Mouse (Mus musculus): ENCODE measurements around the gene Sphkap. TPM values are rescaled to one million over a fixed set of nuclear protein-coding genes. Genes with fewer than 3 reads are reported as not detected.
A peak's percentile ranks its signal among the peaks of the same experiment; 100 is the strongest.

Gene Sphkap
- 0.29 and 0.41 TPM in 2 replicates for polyA plus RNA-seq (2016; fragmentation: Nextera tagmentation; extraction: Ambion mirVana)

DNA sequence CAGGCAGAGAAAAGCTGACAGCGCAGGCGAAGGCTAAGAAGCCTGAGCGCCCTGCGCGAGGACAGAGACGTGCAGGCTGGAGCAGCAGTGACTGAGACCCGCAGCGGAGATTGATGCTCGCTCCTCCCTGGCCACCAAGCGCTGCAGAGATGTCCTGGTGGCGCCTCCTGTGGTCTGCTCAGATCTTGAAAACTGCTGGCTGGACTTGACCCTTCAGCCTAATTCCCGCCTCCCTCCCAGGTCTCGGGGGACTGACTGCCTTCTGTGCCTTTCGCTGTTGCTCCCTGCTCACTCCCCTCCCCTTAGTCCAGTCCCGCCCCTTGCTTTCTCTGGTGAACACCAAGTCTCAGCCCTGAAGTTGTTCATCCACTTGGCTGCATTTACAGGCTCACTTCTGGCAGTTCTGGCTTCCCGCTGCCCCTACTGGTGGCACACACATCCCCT, at the start of gene Sphkap:
Gene Sphkap (minus strand): TSS at position 180 of the 444 bp plus-strand sequence.
- peak; percentile 61 for DNase-seq (ENCODE audit: low spot score)
- Histone ChIP-seq H3K4me1 (peaks cover 10% of the 10 kb centered on the region), H3K9me3 (replicated peaks) (no peaks in the 10 kb centered on the region), H3K36me3 (no peaks in the 10 kb centered on the region), H3K27me3 (ENCODE audit: low read depth, poor library complexity, severe bottlenecking) (peaks cover 32% of the 10 kb centered on the region), H3K4me3 (peak within 1 kb of the TSS; percentile 55), H3K27ac (no peak within 1 kb of the TSS)
- WGBS, result 1% methylated on average over 16 of the region's 16 CpGs

- DNase-seq (ENCODE audit: low spot score), result no peak
- H3K4me3 ChIP-seq, result no peak overlapping the region
- H3K9me3 ChIP-seq (replicated peaks), result no peaks in the 10 kb centered on the region
- no peak overlapping the region for H3K27ac ChIP-seq
- 57% methylated on average over 5 of the region's 5 CpGs for WGBS
- no peaks in the 10 kb centered on the region for H3K27me3 ChIP-seq (ENCODE audit: low read depth, poor library complexity, severe bottlenecking)
- no peaks in the 10 kb centered on the region for H3K36me3 ChIP-seq
- no peaks in the 10 kb centered on the region for H3K4me1 ChIP-seq
These were observed 43.3 kb upstream of the Sphkap start for GRCm38 (mm10) chr1:83451291-83451690.

DNA sequence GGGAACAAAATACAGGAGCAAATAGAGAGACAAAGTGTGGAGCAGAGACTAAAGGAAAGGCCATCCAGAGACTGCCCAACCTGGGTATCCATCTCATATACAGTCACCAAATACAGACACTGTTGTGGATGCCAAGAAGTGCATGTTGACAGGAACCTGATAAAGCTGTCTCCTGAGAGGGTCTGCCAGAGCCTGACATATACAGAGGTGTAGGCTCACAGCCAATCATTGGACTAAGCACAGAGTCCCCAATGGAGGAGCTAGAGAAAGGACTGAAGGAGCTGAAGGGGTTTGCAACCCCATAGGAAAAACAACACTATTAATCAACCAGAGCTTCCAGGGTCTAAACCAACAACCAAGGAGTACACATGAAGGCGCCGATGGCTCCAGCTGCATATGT, 32.4 kb upstream of the Sphkap start:
- Histone ChIP-seq H3K4me3 (no peak overlapping the region), H3K4me1 (no peaks in the 10 kb centered on the region), H3K9me3 (replicated peaks) (no peaks in the 10 kb centered on the region), H3K36me3 (no peaks in the 10 kb centered on the region), H3K27me3 (ENCODE audit: low read depth, poor library complexity, severe bottlenecking) (no peaks in the 10 kb centered on the region), H3K27ac (no peak overlapping the region)
- DNase-seq (ENCODE audit: low spot score), result no peak
- WGBS, result 98% methylated on average over 2 of the region's 2 CpGs

DNA sequence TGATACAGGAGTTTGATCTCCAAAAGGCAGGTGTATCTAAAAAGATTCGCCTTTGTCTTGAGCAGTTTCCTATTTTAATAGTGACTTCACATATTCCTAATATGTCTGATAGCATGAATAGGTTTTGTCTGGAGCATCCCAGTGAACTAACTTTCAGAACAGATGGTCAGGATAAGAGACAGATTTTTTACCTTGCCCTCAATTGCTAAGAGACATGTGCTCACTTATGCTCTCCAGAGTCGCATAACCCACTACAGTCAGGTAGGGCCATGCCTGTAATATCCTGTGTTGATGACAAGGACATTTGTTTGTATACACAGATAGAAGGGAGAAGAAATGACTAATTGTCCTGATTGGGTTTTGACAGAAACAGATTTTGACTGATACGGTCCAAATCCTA, 25.9 kb upstream of the Sphkap start:
- Histone ChIP-seq H3K4me1 (no peaks in the 10 kb centered on the region), H3K4me3 (no peak overlapping the region), H3K9me3 (replicated peaks) (no peaks in the 10 kb centered on the region), H3K36me3 (no peaks in the 10 kb centered on the region), H3K27me3 (ENCODE audit: low read depth, poor library complexity, severe bottlenecking) (no peaks in the 10 kb centered on the region), H3K27ac (no peak overlapping the region)
- WGBS, result 97% methylated on average over 3 of the region's 3 CpGs
- no peak for DNase-seq (ENCODE audit: low spot score)

DNA sequence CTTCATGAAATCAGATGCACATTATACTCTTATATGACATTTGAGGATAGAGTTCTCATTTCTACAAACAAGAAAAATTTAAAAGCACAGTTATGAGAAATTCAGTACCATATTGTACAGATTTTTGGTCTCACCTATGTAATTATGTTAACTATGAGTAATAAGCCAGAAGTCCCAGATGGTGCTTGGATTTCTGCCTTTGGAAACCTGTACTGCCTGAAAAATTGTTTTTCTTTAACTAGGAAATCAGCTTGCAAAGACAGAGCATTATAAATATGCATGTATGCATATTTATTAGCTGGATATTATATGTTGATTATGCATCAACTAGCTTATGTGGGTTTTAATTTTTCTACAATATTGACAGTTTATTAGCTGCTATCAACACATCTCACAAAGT, 21.9 kb upstream of the Sphkap start:
- Histone ChIP-seq H3K4me1 (no peaks in the 10 kb centered on the region), H3K27me3 (ENCODE audit: low read depth, poor library complexity, severe bottlenecking) (no peaks in the 10 kb centered on the region), H3K4me3 (no peak overlapping the region), H3K27ac (no peak overlapping the region), H3K9me3 (replicated peaks) (no peaks in the 10 kb centered on the region), H3K36me3 (no peaks in the 10 kb centered on the region)
- no peak for DNase-seq (ENCODE audit: low spot score)

- H3K36me3 ChIP-seq, result no peaks in the 10 kb centered on the region
- no peak overlapping the region for H3K27ac ChIP-seq
These were observed 384 bp downstream of the Sphkap start for GRCm38 (mm10) chr1:83407616-83408015.

GRCm38 (mm10) chr1:83406882-83407549, 984 bp downstream of the Sphkap start:
- Histone ChIP-seq H3K4me3 (peak overlapping the region; percentile 55; the same call in 1 of the 2 replicates), H3K27ac (no peak overlapping the region), H3K9me3 (replicated peaks) (no peaks in the 10 kb centered on the region), H3K27me3 (ENCODE audit: low read depth, poor library complexity, severe bottlenecking) (peaks cover 32% of the 10 kb centered on the region), H3K36me3 (no peaks in the 10 kb centered on the region), H3K4me1 (peaks cover 10% of the 10 kb centered on the region)
- 4% methylated on average over 8 of the region's 8 CpGs for WGBS
- no peak for DNase-seq (ENCODE audit: low spot score)

More at GRCm38 (mm10) chr1:83407616-83408015, 384 bp downstream of the Sphkap start:
- DNase-seq (ENCODE audit: low spot score), result no peak
- WGBS, result 3% methylated on average over 11 of the region's 11 CpGs
- Histone ChIP-seq H3K27me3 (ENCODE audit: low read depth, poor library complexity, severe bottlenecking) (peaks cover 32% of the 10 kb centered on the region), H3K9me3 (replicated peaks) (no peaks in the 10 kb centered on the region), H3K4me1 (peaks cover 10% of the 10 kb centered on the region), H3K4me3 (peak overlapping the region; percentile 55)

DNA sequence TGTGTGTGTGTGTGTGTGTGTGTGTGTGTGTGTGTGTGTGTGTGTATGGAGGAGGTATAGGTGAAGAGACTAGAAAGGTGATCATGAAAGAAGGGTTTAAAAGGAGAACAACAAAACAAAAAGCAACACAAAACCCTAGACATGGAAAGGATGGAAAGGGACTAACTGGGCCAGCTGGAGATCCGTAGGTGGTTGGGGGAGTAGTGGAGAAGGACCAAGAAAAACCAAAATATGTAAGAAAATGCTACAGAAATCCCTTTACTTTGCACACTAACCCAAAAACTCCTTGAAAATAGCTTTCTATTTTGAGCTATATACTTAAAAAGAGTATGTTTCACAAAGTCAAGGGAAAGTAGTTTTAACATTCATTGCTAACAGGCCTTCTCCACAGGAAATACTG, 6.9 kb downstream of the Sphkap start:
- H3K27me3 ChIP-seq (ENCODE audit: low read depth, poor library complexity, severe bottlenecking), result 0 out of 2 replicates have a peak, but pooled peaks cover 5% of the 10 kb centered on the region
- H3K4me1 ChIP-seq, result no peaks in the 10 kb centered on the region
- no peaks in the 10 kb centered on the region for H3K9me3 ChIP-seq (replicated peaks)
- H3K27ac ChIP-seq, result no peak overlapping the region
- H3K36me3 ChIP-seq, result no peaks in the 10 kb centered on the region
- 90% methylated on average over 1 of the region's 1 CpGs for WGBS
- DNase-seq (ENCODE audit: low spot score), result no peak
- no peak overlapping the region for H3K4me3 ChIP-seq

- DNase-seq (ENCODE audit: low spot score), result no peak
- Histone ChIP-seq H3K36me3 (no peaks in the 10 kb centered on the region), H3K27me3 (ENCODE audit: low read depth, poor library complexity, severe bottlenecking) (no peaks in the 10 kb centered on the region), H3K4me3 (no peak overlapping the region), H3K27ac (no peak overlapping the region), H3K4me1 (no peaks in the 10 kb centered on the region), H3K9me3 (replicated peaks) (no peaks in the 10 kb centered on the region)
- 89% methylated on average over 2 of the region's 2 CpGs for WGBS
These were observed 11.7 kb downstream of the Sphkap start for GRCm38 (mm10) chr1:83396284-83396683.

- 71% methylated on average over 5 of the region's 5 CpGs for WGBS
- Histone ChIP-seq H3K4me1 (no peaks in the 10 kb centered on the region), H3K27me3 (ENCODE audit: low read depth, poor library complexity, severe bottlenecking) (no peaks in the 10 kb centered on the region), H3K4me3 (no peak overlapping the region), H3K27ac (no peak overlapping the region), H3K9me3 (replicated peaks) (no peaks in the 10 kb centered on the region), H3K36me3 (no peaks in the 10 kb centered on the region)
- no peak for DNase-seq (ENCODE audit: low spot score)
These were observed 12.4 kb downstream of the Sphkap start for GRCm38 (mm10) chr1:83395559-83395958.

- Histone ChIP-seq H3K27me3 (ENCODE audit: low read depth, poor library complexity, severe bottlenecking) (no peaks in the 10 kb centered on the region), H3K4me1 (no peaks in the 10 kb centered on the region), H3K9me3 (replicated peaks) (no peaks in the 10 kb centered on the region), H3K36me3 (no peaks in the 10 kb centered on the region), H3K4me3 (no peak overlapping the region), H3K27ac (no peak overlapping the region)
- 88% methylated on average over 4 of the region's 4 CpGs for WGBS
- DNase-seq (ENCODE audit: low spot score), result no peak
These were observed 18.6 kb downstream of the Sphkap start for GRCm38 (mm10) chr1:83389419-83389818.

DNA sequence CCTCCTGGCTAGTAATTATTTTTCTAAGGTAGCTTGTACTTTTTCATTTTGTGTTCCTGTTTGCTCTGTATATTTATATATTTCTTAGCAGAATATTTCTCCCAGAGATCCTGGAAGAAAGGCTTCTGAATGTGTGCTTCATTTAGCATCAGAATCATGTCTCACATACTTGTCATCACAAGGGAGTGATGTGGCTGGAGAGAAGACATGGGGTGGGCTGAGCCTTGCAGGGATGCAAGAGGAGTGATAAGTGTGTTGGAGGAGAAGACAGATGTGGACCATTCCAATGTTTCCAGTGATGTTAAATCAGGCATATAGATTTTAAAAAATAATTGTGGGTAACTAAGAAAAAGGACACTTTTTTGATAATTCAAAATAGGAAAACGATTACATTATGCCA, 30.6 kb downstream of the Sphkap start:
- H3K36me3 ChIP-seq, result no peaks in the 10 kb centered on the region

GRCm38 (mm10) chr1:83366456-83366855, 41.5 kb downstream of the Sphkap start:
- no peak overlapping the region for H3K27ac ChIP-seq
- 93% methylated on average over 5 of the region's 5 CpGs for WGBS
- no peak overlapping the region for H3K4me3 ChIP-seq
- H3K36me3 ChIP-seq, result no peaks in the 10 kb centered on the region
- no peaks in the 10 kb centered on the region for H3K27me3 ChIP-seq (ENCODE audit: low read depth, poor library complexity, severe bottlenecking)
- DNase-seq (ENCODE audit: low spot score), result no peak
- H3K4me1 ChIP-seq, result no peaks in the 10 kb centered on the region
- H3K9me3 ChIP-seq (replicated peaks), result no peaks in the 10 kb centered on the region

More for the DNA sequence above, 30.6 kb downstream of the Sphkap start:
- Histone ChIP-seq H3K4me1 (no peaks in the 10 kb centered on the region), H3K9me3 (replicated peaks) (no peaks in the 10 kb centered on the region), H3K27me3 (ENCODE audit: low read depth, poor library complexity, severe bottlenecking) (no peaks in the 10 kb centered on the region), H3K27ac (no peak overlapping the region), H3K4me3 (no peak overlapping the region)
- WGBS, result 84% methylated on average over 1 of the region's 1 CpGs
- no peak for DNase-seq (ENCODE audit: low spot score)

GRCm38 (mm10) chr1:83362168-83362567, 45.8 kb downstream of the Sphkap start:
- no peak for DNase-seq (ENCODE audit: low spot score)
- H3K27ac ChIP-seq, result no peak overlapping the region
- no peaks in the 10 kb centered on the region for H3K36me3 ChIP-seq
- H3K9me3 ChIP-seq (replicated peaks), result no peaks in the 10 kb centered on the region
- no peak overlapping the region for H3K4me3 ChIP-seq
- no peaks in the 10 kb centered on the region for H3K27me3 ChIP-seq (ENCODE audit: low read depth, poor library complexity, severe bottlenecking)
- WGBS, result 88% methylated on average over 6 of the region's 6 CpGs
- no peaks in the 10 kb centered on the region for H3K4me1 ChIP-seq

All from limb, embryonic 10.5 days (tissue).